Mouse (Mus musculus) midbrain, postnatal 0 days (tissue): ENCODE data around the gene Zcwpw1. TPM values are rescaled to one million over a fixed set of nuclear protein-coding genes. Genes with fewer than 3 reads are reported as not detected.

Experiments used
- ATAC-seq: fragments of 200-750 bp; cut with Nextera tagmentation; 2 replicates; pipeline ENCODE4 v1.8.0; 2017; ENCODE audit warnings: moderate number of reproducible peaks, mild to moderate bottlenecking, moderate TSS enrichment, moderate library complexity; ENCODE audit not compliant: low FRiP score
- DNase-seq: peaks from one replicate; pipeline ENCODE4 v3.0.0-alpha.2; 2015; ENCODE audit warnings: low spot score
- H3K27ac ChIP-seq: fragments of 300-500 bp; sonication (generic); 2 replicates; pipeline ENCODE4 v1.5.1; 2014; ENCODE audit warnings: low read depth, mild to moderate bottlenecking, low read length, mixed read lengths
- H3K27me3 ChIP-seq: fragments of 300-500 bp; sonication (generic); 2 replicates; pipeline ENCODE4 v1.6.1; 2014; ENCODE audit warnings: low read length, control low read depth, mixed read lengths; ENCODE audit not compliant: insufficient read depth
- H3K36me3 ChIP-seq: fragments of 300-500 bp; sonication (generic); 2 replicates; pipeline ENCODE4 v1.6.1; 2014; ENCODE audit warnings: low read length, control low read depth, mixed read lengths; ENCODE audit not compliant: insufficient read depth
- H3K4me1 ChIP-seq: fragments of 300-500 bp; sonication (generic); 2 replicates; pipeline ENCODE4 v1.6.1; 2014; ENCODE audit warnings: mild to moderate bottlenecking, control low read depth, antibody characterized with exemption, low read length, mixed read lengths; ENCODE audit not compliant: insufficient read depth
- H3K4me2 ChIP-seq: fragments of 300-500 bp; sonication (generic); 2 replicates; pipeline ENCODE4 v1.6.1; 2014; ENCODE audit warnings: low read depth, mild to moderate bottlenecking, low read length, mixed read lengths; ENCODE audit not compliant: poor library complexity, severe bottlenecking
- H3K4me3 ChIP-seq: fragments of 300-500 bp; sonication (generic); 2 replicates; pipeline ENCODE4 v1.5.1; 2014; ENCODE audit warnings: low read depth, mild to moderate bottlenecking, low read length, moderate library complexity
- H3K9ac ChIP-seq: fragments of 300-500 bp; sonication (generic); replicated peaks from 2 replicates; pipeline ENCODE4 v1.6.1; 2014; ENCODE audit warnings: mild to moderate bottlenecking, low read length, moderate library complexity, mixed read lengths; ENCODE audit not compliant: poor library complexity, severe bottlenecking
- H3K9me3 ChIP-seq: fragments of 300-500 bp; sonication (generic); 2 replicates; pipeline ENCODE4 v1.6.1; 2016; ENCODE audit warnings: low read length, control low read depth
- CTCF ChIP-seq: IDR thresholded peaks from 2 replicates; pipeline ENCODE4 v1.5.1; 2016; ENCODE audit warnings: antibody characterized with exemption, mild to moderate bottlenecking
- whole genome bisulfite sequencing: fragments of 180-500 bp; shearing (Covaris S2); extraction: QIAGEN DNeasy Blood & Tissue Kit; methylation state at CpG from one replicate; pipeline ENCODE4 v1.1.7; 2014; 5-methylcytosine and 5-hydroxymethylcytosine counted together
- polyA plus RNA-seq: library from polyadenylated mRNA; unstranded; fragments of >200 nt; fragmentation: Nextera tagmentation; extraction: Ambion mirVana; gene quantifications from 2 replicates; pipeline ENCODE4 v1.2.1, GENCODE M21; 2015
- total RNA-seq: library from RNA; depleted of rRNA; stranded (reverse); fragments of >200 nt; gene quantifications from 2 replicates; pipeline ENCODE4 v1.2.3, GENCODE M21; 2014

The Zcwpw1 gene
- total and polyA plus RNA-seq, 2 experiments from 2014 or later: 5.8 to 9.0 TPM

- TF ChIP-seq CTCF: no peak
- no peak overlapping the region for H3K4me3 ChIP-seq
- no peak for DNase-seq
- peaks cover 5% of the 10 kb centered on the region; the same call in 1 of the 2 replicates for H3K4me1 ChIP-seq
- H3K4me2 ChIP-seq: no peak overlapping the region
- no peak overlapping the region for H3K27ac ChIP-seq
- H3K27me3 ChIP-seq: no peaks in the 10 kb centered on the region
- no peaks in the 10 kb centered on the region for H3K9me3 ChIP-seq
- WGBS: 92% methylated on average over 13 of the region's 13 CpGs
- ATAC-seq: no peak
- H3K9ac ChIP-seq: no peak overlapping the region
- H3K36me3 ChIP-seq: peaks cover 12% of the 10 kb centered on the region
Measured at GRCm38 (mm10) chr5:137751221-137751887, 36.2 kb upstream of the Zcwpw1 start.

- no peak for ATAC-seq
- H3K4me1 ChIP-seq: peaks cover 5% of the 10 kb centered on the region; the same call in 1 of the 2 replicates
- no peak for TF ChIP-seq CTCF
- H3K4me2 ChIP-seq: no peak overlapping the region
- H3K9me3 ChIP-seq: no peaks in the 10 kb centered on the region
- WGBS: 87% methylated on average over 6 of the region's 6 CpGs
- no peak overlapping the region for H3K27ac ChIP-seq
- peaks cover 12% of the 10 kb centered on the region for H3K36me3 ChIP-seq
- DNase-seq: no peak
- no peak overlapping the region for H3K9ac ChIP-seq
- no peak overlapping the region for H3K4me3 ChIP-seq
- no peaks in the 10 kb centered on the region for H3K27me3 ChIP-seq
Measured at GRCm38 (mm10) chr5:137751988-137752387, 35.6 kb upstream of the Zcwpw1 start.

GRCm38 (mm10) chr5:137753111-137753832 lies 34.3 kb upstream of the Zcwpw1 start:
- Histone ChIP-seq H3K4me2 (no peak overlapping the region), H3K27ac (no peak overlapping the region), H3K9me3 (no peaks in the 10 kb centered on the region), H3K27me3 (no peaks in the 10 kb centered on the region), H3K4me1 (peaks cover 2% of the 10 kb centered on the region; the same call in 1 of the 2 replicates), H3K9ac (no peak overlapping the region), H3K4me3 (no peak overlapping the region), H3K36me3 (peaks cover 12% of the 10 kb centered on the region)
- TF ChIP-seq CTCF: no peak
- ATAC-seq (no peak), DNase-seq (no peak)
- 88% methylated on average over 13 of the region's 13 CpGs for WGBS

GRCm38 (mm10) chr5:137755425-137755824 lies 32.2 kb upstream of the Zcwpw1 start:
- Histone ChIP-seq H3K4me1 (no peaks in the 10 kb centered on the region), H3K4me2 (no peak overlapping the region), H3K27me3 (no peaks in the 10 kb centered on the region), H3K36me3 (peaks cover 12% of the 10 kb centered on the region), H3K27ac (no peak overlapping the region), H3K9me3 (no peaks in the 10 kb centered on the region), H3K4me3 (no peak overlapping the region), H3K9ac (peak overlapping the region; percentile 19; the same call in 1 of the 2 replicates)
- TF ChIP-seq CTCF: no peak
- ATAC-seq: no peak
- no peak for DNase-seq
- 81% methylated on average over 5 of the region's 5 CpGs for WGBS

- Histone ChIP-seq H3K9me3 (no peaks in the 10 kb centered on the region), H3K4me2 (no peak overlapping the region), H3K4me3 (no peak overlapping the region), H3K4me1 (no peaks in the 10 kb centered on the region), H3K27me3 (no peaks in the 10 kb centered on the region), H3K36me3 (peaks cover 10% of the 10 kb centered on the region), H3K9ac (0 out of 2 replicates have a peak overlapping the region, but pooled peaks have one; percentile 19), H3K27ac (no peak overlapping the region)
- TF ChIP-seq CTCF: no peak
- no peak for ATAC-seq
- WGBS: 74% methylated on average over 3 of the region's 3 CpGs
- no peak for DNase-seq
Measured at GRCm38 (mm10) chr5:137756106-137756505, 31.5 kb upstream of the Zcwpw1 start.
